In genomic region chr12:44528391-44529016, GRCm38 (mm10) we compare ENCODE assay signal across 29 mouse cellular contexts.
DNase-seq lines count a peak whose midpoint lies in the region; ATAC-seq and TF ChIP-seq lines count a peak whose summit lies in the region.
"Had no signal": no experiment of that assay in that cellular context is flagged by ENCODE, and none has a peak within 500 bp of the region (broad histone marks: within the 10 kb centered on the region; RNA-seq: fewer than 3 reads in every experiment).

No protein-coding gene starts in this region.

- no peaks in the 10 kb centered on the region for H3K4me1 ChIP-seq in lung, postnatal 0 days (ENCODE audit: insufficient read depth, low read depth, low read length)
- H3K4me1 ChIP-seq: embryonic facial prominence, embryonic 12.5 days; heart, embryonic 13.5 days; limb, embryonic 12.5 days; liver, embryonic 15.5 days; stomach, embryonic 15.5 days had no signal

- ATAC-seq in lung, postnatal 0 days = no peak
- ATAC-seq: activated CD4-positive, CD25-positive, alpha-beta regulatory T cell, adult 4 months; forebrain, postnatal 0 days; hindbrain, embryonic 16.5 days had no signal

- no peak overlapping the region for H3K4me2 ChIP-seq in lung, postnatal 0 days (replicated peaks; ENCODE audit: low read depth, low read length)
- H3K4me2 ChIP-seq: embryonic facial prominence, embryonic 12.5 days; heart, embryonic 13.5 days; limb, embryonic 12.5 days; liver, embryonic 15.5 days; lung, embryonic 14.5 days; stomach, embryonic 15.5 days had no signal

- no peak overlapping the region for H3K27ac ChIP-seq in lung, postnatal 0 days (ENCODE audit: low read length)
- H3K27ac ChIP-seq: embryonic facial prominence, embryonic 12.5 days; forebrain, embryonic 10.5 days; heart, embryonic 13.5 days; layer of hippocampus, adult 2 months; left cerebral cortex, adult 2 months; limb, embryonic 12.5 days; liver, embryonic 15.5 days; stomach, embryonic 15.5 days had no signal

- no peak overlapping the region for H3K4me3 ChIP-seq in lung, postnatal 0 days (ENCODE audit: low read depth, low read length)
- H3K4me3 ChIP-seq: embryonic facial prominence, embryonic 12.5 days; forebrain, embryonic 10.5 days; heart, embryonic 13.5 days; layer of hippocampus, adult 2 months; left cerebral cortex, adult 2 months; limb, embryonic 12.5 days; liver, embryonic 15.5 days; stomach, embryonic 15.5 days had no signal

- H3K27me3 ChIP-seq in lung, postnatal 0 days (replicated peaks; ENCODE audit: insufficient read depth, low read length) = no peaks in the 10 kb centered on the region
- H3K27me3 ChIP-seq: CH12.LX; embryonic facial prominence, embryonic 12.5 days; heart, embryonic 13.5 days; limb, embryonic 12.5 days; liver, embryonic 15.5 days; stomach, embryonic 15.5 days had no signal

- no peaks in the 10 kb centered on the region for H3K36me3 ChIP-seq in lung, postnatal 0 days (ENCODE audit: insufficient read depth, low read length)
- H3K36me3 ChIP-seq: embryonic facial prominence, embryonic 12.5 days; forebrain, embryonic 10.5 days; heart, embryonic 13.5 days; limb, embryonic 12.5 days; liver, embryonic 15.5 days; stomach, embryonic 15.5 days had no signal

- peak; percentile 8 for DNase-seq in adrenal gland, postnatal 14 days
- no peak for DNase-seq in adrenal gland, postnatal 25 days
- DNase-seq in lung, postnatal 10 days = peak; percentile 27
- DNase-seq in lung, postnatal 0 days (ENCODE audit: low spot score) = no peak
- DNase-seq in retina, adult 2 months (ENCODE audit: low read depth, low spot score) = peak; percentile 23
- no peak for DNase-seq in retina, embryonic 14.5 days (ENCODE audit: low spot score)
- no peak for DNase-seq in ovary, adult 18-20 months (ENCODE audit: low spot score)
- DNase-seq: adrenal gland, adult 2 months; cerebellum, adult 11 months; cerebellum, adult 9-11 months; forebrain, postnatal 0 days; gastrocnemius, postnatal 10 days; heart, postnatal 10 days; kidney, adult 18-20 months; kidney, postnatal 36 days; lung, embryonic 14.5 days; lung, postnatal 36 days; right cerebral cortex, postnatal 25 days had no signal

- no peak for TF ChIP-seq EP300 in lung, postnatal 0 days (IDR thresholded peaks at IDR 0.05)

- no peak overlapping the region for H3K9ac ChIP-seq in lung, postnatal 0 days (replicated peaks; ENCODE audit: low read depth)
- H3K9ac ChIP-seq: embryonic facial prominence, embryonic 12.5 days; forebrain, postnatal 0 days; heart, embryonic 13.5 days; limb, embryonic 12.5 days; liver, embryonic 15.5 days; lung, embryonic 14.5 days; stomach, embryonic 15.5 days had no signal

- no peak for TF ChIP-seq CTCF in lung, postnatal 0 days (IDR thresholded peaks at IDR 0.05)

- H3K9me3 ChIP-seq in lung, postnatal 0 days (ENCODE audit: low read length) = no peaks in the 10 kb centered on the region
- H3K9me3 ChIP-seq: embryonic facial prominence, embryonic 12.5 days; forebrain, embryonic 10.5 days; heart, embryonic 13.5 days; limb, embryonic 12.5 days; liver, embryonic 15.5 days; stomach, embryonic 15.5 days had no signal

- WGBS in lung, postnatal 0 days = 31% methylated on average over 11 of the region's 11 CpGs

Comparison
In these comparisons a context has a peak if more than half of its experiments do, and no peak if none do; other contexts are left out.
1. DNase-seq: peak in adrenal gland, postnatal 14 days (single experiment), lung, postnatal 10 days (single experiment) and retina, adult 2 months (single experiment); none in adrenal gland, postnatal 25 days (single experiment), lung, postnatal 0 days (single experiment), retina, embryonic 14.5 days (single experiment) and ovary, adult 18-20 months (single experiment).